Mouse (Mus musculus) MEL (cell line): ENCODE measurements around the gene Ppp1r3g. TPM values are rescaled to one million over a fixed set of nuclear protein-coding genes. Genes with fewer than 3 reads are reported as not detected.

Experiments used
- DNase-seq: peaks from one replicate; pipeline ENCODE4 v3.0.0; 2011; ENCODE audit warnings: low read depth, low spot score
- H3K27ac ChIP-seq: 2 replicates; pipeline ENCODE4 v1.5.1; 2012; ENCODE audit warnings: low read depth, mild to moderate bottlenecking, control low read depth, low read length, moderate library complexity; ENCODE audit not compliant: control insufficient read depth
- H3K27me3 ChIP-seq, 2 experiments: fragments of 150-350 bp in 1 of 2; sonication (generic) in 1 of 2; 2 replicates each; pipeline ENCODE4 v1.6.1; 2012; ENCODE audit warnings: low read length in 2 of 2, mild to moderate bottlenecking in 2 of 2, improper control_type of control experiment in 1 of 2, moderate library complexity in 1 of 2; ENCODE audit not compliant: insufficient read depth in 2 of 2, control insufficient read depth in 1 of 2
- H3K36me3 ChIP-seq, 2 experiments: 2 replicates each; pipeline ENCODE4 v1.6.1; 2012 to 2014; ENCODE audit warnings: low read length in 2 of 2, improper control_type of control experiment in 1 of 2, inconsistent platforms in 1 of 2, mild to moderate bottlenecking in 1 of 2; ENCODE audit not compliant: insufficient read depth in 2 of 2, control insufficient read depth in 1 of 2
- H3K4me1 ChIP-seq, 2 experiments: fragments of 150-350 bp in 1 of 2; sonication (generic) in 1 of 2; 2 replicates each; pipeline ENCODE4 v1.6.1; 2012; ENCODE audit warnings: low read length in 2 of 2, improper control_type of control experiment in 1 of 2, mild to moderate bottlenecking in 1 of 2; ENCODE audit not compliant: insufficient read depth in 2 of 2, control insufficient read depth in 1 of 2
- H3K4me3 ChIP-seq, 2 experiments: fragments of 150-350 bp in 1 of 2; sonication (generic) in 1 of 2; 2 replicates each; pipeline ENCODE4 v1.5.1; 2012; ENCODE audit warnings: low read depth in 2 of 2, low read length in 2 of 2, mild to moderate bottlenecking in 2 of 2, moderate library complexity in 2 of 2, control low read depth in 1 of 2, improper control_type of control experiment in 1 of 2; ENCODE audit not compliant: control insufficient read depth in 1 of 2, insufficient read depth in 1 of 2
- H3K79me2 ChIP-seq: 2 replicates; pipeline ENCODE4 v1.6.1; 2012; ENCODE audit warnings: mild to moderate bottlenecking, low read length, moderate library complexity; ENCODE audit not compliant: control insufficient read depth, poor library complexity, insufficient read depth
- H3K9ac ChIP-seq: 2 replicates; pipeline ENCODE4 v1.6.1; 2012; ENCODE audit warnings: low read depth, mild to moderate bottlenecking, control low read depth, low read length, moderate library complexity; ENCODE audit not compliant: control insufficient read depth, poor library complexity, severe bottlenecking
- H3K9me3 ChIP-seq: fragments of 150-350 bp; sonication (generic); replicated peaks from 2 replicates; pipeline ENCODE4 v1.6.1; 2012; ENCODE audit warnings: mild to moderate bottlenecking, low read length, improper control_type of control experiment, moderate library complexity; ENCODE audit not compliant: insufficient read depth
- CHD1 ChIP-seq: IDR thresholded peaks from 2 replicates; pipeline ENCODE4 v1.6.1; 2012; ENCODE audit warnings: low read depth, mild to moderate bottlenecking, inconsistent platforms, low read length, improper control_type of control experiment
- ETS1 ChIP-seq: IDR thresholded peaks from 2 replicates; pipeline ENCODE4 v1.6.1; 2012; ENCODE audit warnings: low read depth, mild to moderate bottlenecking, inconsistent platforms, low read length, improper control_type of control experiment, moderate library complexity
- GABPA ChIP-seq: IDR thresholded peaks from 2 replicates; pipeline ENCODE4 v1.6.1; 2012; ENCODE audit warnings: low read depth, mild to moderate bottlenecking, inconsistent platforms, low read length, improper control_type of control experiment, moderate library complexity
- GATA1 ChIP-seq: IDR thresholded peaks from 2 replicates; pipeline ENCODE4 v1.6.1; 2011; ENCODE audit warnings: low read depth, low read length, improper control_type of control experiment
- JUND ChIP-seq: IDR thresholded peaks from 2 replicates; pipeline ENCODE4 v1.6.1; 2011; ENCODE audit warnings: low read depth, mild to moderate bottlenecking, improper control_type of control experiment, low read length
- KAT2A ChIP-seq: conservative IDR thresholded peaks from 2 replicates; pipeline ENCODE4 v1.6.1; 2012; ENCODE audit warnings: low read depth, low read length, improper control_type of control experiment, inconsistent platforms
- MAFK ChIP-seq: IDR thresholded peaks from 2 replicates; pipeline ENCODE4 v1.6.1; 2011; ENCODE audit warnings: low read depth, mild to moderate bottlenecking, low read length, improper control_type of control experiment, borderline replicate concordance
- MAX ChIP-seq: IDR thresholded peaks from 2 replicates; pipeline ENCODE4 v1.6.1; 2011; ENCODE audit warnings: low read length, improper control_type of control experiment
- MAZ ChIP-seq: IDR thresholded peaks from 2 replicates; pipeline ENCODE4 v1.6.1; 2012; ENCODE audit warnings: low read depth, mild to moderate bottlenecking, inconsistent platforms, low read length, improper control_type of control experiment
- MEF2A ChIP-seq: IDR thresholded peaks from 2 replicates; pipeline ENCODE4 v1.6.1; 2014; ENCODE audit warnings: low read depth, mild to moderate bottlenecking, inconsistent platforms, low read length, improper control_type of control experiment; ENCODE audit not compliant: poor library complexity, insufficient replicate concordance, severe bottlenecking; ENCODE audit errors: extremely low read depth
- MYC ChIP-seq: IDR thresholded peaks from 2 replicates; pipeline ENCODE4 v1.6.1; 2011; ENCODE audit warnings: low read depth, mild to moderate bottlenecking, low read length, improper control_type of control experiment, moderate library complexity
- POLR2AphosphoS2 ChIP-seq: IDR thresholded peaks from 2 replicates; pipeline ENCODE4 v1.6.1; 2011; ENCODE audit warnings: low read length, improper control_type of control experiment
- RAD21 ChIP-seq: IDR thresholded peaks from 2 replicates; pipeline ENCODE4 v1.6.1; 2011; ENCODE audit warnings: mild to moderate bottlenecking, low read depth, low read length, improper control_type of control experiment
- RCOR1 ChIP-seq: IDR thresholded peaks from 2 replicates; pipeline ENCODE4 v1.6.1; 2012; ENCODE audit warnings: low read depth, mild to moderate bottlenecking, inconsistent platforms, low read length, improper control_type of control experiment
- SMC3 ChIP-seq: IDR thresholded peaks from 2 replicates; pipeline ENCODE4 v1.6.1; 2011; ENCODE audit warnings: low read depth, low read length, improper control_type of control experiment
- TAL1 ChIP-seq: IDR thresholded peaks from 2 replicates; pipeline ENCODE4 v1.6.1; 2012; ENCODE audit warnings: mild to moderate bottlenecking, inconsistent platforms, low read length, moderate library complexity, mixed read lengths
- TBP ChIP-seq: IDR thresholded peaks from 2 replicates; pipeline ENCODE4 v1.8.0; 2011; ENCODE audit warnings: low read depth, low read length, improper control_type of control experiment
- UBTF ChIP-seq: IDR thresholded peaks from 2 replicates; pipeline ENCODE4 v1.6.1; 2012; ENCODE audit warnings: low read depth, mild to moderate bottlenecking, inconsistent platforms, low read length, improper control_type of control experiment, moderate library complexity, borderline replicate concordance; ENCODE audit not compliant: insufficient read depth
- USF1 ChIP-seq: IDR thresholded peaks from 2 replicates; pipeline ENCODE4 v1.6.1; 2014; ENCODE audit warnings: low read depth, mild to moderate bottlenecking, inconsistent platforms, low read length, improper control_type of control experiment, moderate library complexity
- polyA plus RNA-seq, 2 experiments: library from polyadenylated mRNA; stranded (reverse) in 1 of 2; unstranded in 1 of 2; fragments of >175 nt in 1 of 2; fragments of >200 nt in 1 of 2; gene quantifications; 2 replicates each; pipeline versions ENCODE4 v1.2.1 to v1.2.4; 2012; ENCODE audit warnings: low replicate concordance in 2 of 2, low read depth in 1 of 2; ENCODE audit not compliant: insufficient read length in 2 of 2, insufficient read depth in 1 of 2, missing spikeins in 1 of 2
- total RNA-seq: library from RNA; depleted of rRNA; stranded (reverse); fragments of 300-350 nt; gene quantifications from 2 replicates; pipeline ENCODE4 v1.2.3, GENCODE M21; 2012; rRNA removed

Gene Ppp1r3g
- total RNA-seq (not detected in 2 replicates), polyA plus RNA-seq (not detected)

DNA sequence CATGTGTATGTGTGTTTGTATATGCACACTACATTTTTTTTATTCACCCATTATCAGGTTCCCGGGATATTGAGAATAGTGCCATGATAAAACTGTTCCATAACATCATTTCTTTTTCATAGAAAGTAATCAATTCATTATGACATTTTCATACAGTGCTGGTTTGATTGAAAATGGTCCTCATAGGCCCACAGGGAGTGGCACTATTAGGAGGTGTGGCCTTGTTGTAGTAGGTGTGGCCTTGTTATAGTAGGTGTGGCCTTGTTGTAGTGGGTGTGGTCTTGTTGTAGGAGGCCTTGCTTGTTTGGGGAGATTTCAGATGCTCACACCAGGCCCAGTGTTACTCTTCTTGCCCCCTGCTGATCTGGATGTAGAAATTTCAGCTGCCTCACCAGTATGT, at the start of gene Ppp1r3g:
Ppp1r3g (plus strand) TSS at position 301 of the 400 bp plus-strand sequence.
- TF ChIP-seq MAZ (no peak), USF1 (no peak), MAX (no peak), UBTF (no peak), SMC3 (no peak), GATA1 (no peak), MAFK (no peak), RCOR1 (no peak), MYC (no peak), JUND (no peak), CHD1 (no peak), MEF2A (no peak), KAT2A (no peak), GABPA (no peak), ETS1 (no peak), TBP (no peak), TAL1 (no peak)
- Histone ChIP-seq H3K27me3 (no peaks in the 10 kb centered on the region), H3K4me3 (no peak within 1 kb of the TSS), H3K9ac (no peak within 1 kb of the TSS), H3K36me3 (no peaks in the 10 kb centered on the region; a peak in 1 of 4 replicates), H3K79me2 (no peaks in the 10 kb centered on the region), H3K27ac (no peak within 1 kb of the TSS), H3K9me3 (no peaks in the 10 kb centered on the region), H3K4me1 (no peaks in the 10 kb centered on the region)
- no peak for DNase-seq

DNA sequence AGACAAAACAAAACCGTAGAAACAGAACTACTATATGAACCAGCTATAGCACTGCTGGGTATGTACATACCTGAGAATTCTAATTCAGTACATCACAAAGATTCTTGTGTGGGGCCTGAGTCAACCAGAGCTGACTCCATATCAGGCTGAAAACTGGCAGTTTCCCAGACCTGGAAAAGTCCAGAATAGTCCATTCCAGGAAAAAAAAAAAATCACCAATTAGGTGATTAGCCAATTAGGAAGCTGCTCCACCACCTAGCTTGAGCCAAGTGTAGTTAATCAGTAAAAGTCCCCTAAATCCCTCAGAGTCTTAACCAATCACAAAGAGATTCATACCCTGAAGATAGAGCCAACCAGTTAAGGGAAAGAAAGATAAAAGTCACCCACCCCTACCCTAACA, 47.2 kb upstream of the Ppp1r3g start:
- Histone ChIP-seq H3K27me3 (no peaks in the 10 kb centered on the region; a peak in 1 of 4 replicates), H3K9me3 (no peaks in the 10 kb centered on the region), H3K4me1 (peaks cover 2% of the 10 kb centered on the region in 2 experiments; a peak in 3 of 4 replicates), H3K36me3 (peaks cover 0 to 3% of the 10 kb centered on the region in 2 experiments; a peak in 1 of 4 replicates), H3K4me3 (no peak overlapping the region), H3K27ac (no peak overlapping the region), H3K79me2 (no peaks in the 10 kb centered on the region), H3K9ac (no peak overlapping the region)
- DNase-seq, result no peak
- TF ChIP-seq POLR2AphosphoS2 (no peak), RAD21 (no peak)
